Mouse (Mus musculus) adrenal gland, adult 10 weeks (tissue): ENCODE data around the gene Amer1. TPM values are rescaled to one million over a fixed set of nuclear protein-coding genes. Genes with fewer than 3 reads are reported as not detected.

Source experiments
- polyA plus RNA-seq: library from polyadenylated mRNA; stranded (reverse); fragments of 350-450 nt; fragmentation: Illumina TruSeq; extraction: RNeasy Lipid Tissue Mini Kit (QIAGEN cat#74804); gene quantifications from one replicate; pipeline ENCODE4 v1.2.3, GENCODE M21; 2014; ENCODE audit warnings: low read depth, low replicate concordance

Amer1 gene
- polyA plus RNA-seq, result 9.1 TPM

DNA sequence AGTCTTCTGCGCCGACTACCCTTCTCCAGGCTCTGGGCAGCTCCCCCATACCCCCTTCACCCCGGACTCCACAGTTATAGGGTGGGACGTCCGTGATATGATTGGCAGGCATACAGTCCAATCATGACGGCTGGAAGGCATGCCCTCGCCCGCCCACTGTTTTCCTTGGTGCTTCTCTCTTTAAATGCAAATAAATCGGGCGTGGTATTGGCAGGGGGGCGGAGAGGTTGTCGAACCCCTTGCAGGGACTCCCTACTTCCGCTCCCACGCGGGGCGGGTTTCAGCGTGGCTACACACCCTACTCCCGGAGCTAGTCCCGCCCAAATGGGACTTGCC is at the start of gene Amer1:
Gene Amer1, minus strand, starts transcription at position 97 of the 336 bp plus-strand sequence.

Other genes with a start within 250 kb of the Amer1 start
- 16.9 TPM for gene Arhgef9, start 248.0 kb downstream of the Amer1 start, polyA plus RNA-seq
- not detected for gene Asb12, start 113.1 kb upstream of the Amer1 start, polyA plus RNA-seq
- gene Pfn5, start 113.2 kb upstream of the Amer1 start, polyA plus RNA-seq, result not detected
- gene Zc4h2, start 213.6 kb upstream of the Amer1 start, polyA plus RNA-seq, result 14.3 TPM